Mouse (Mus musculus) MEL (cell line): ENCODE results near the gene Tfrc. TPM values are rescaled to one million over a fixed set of nuclear protein-coding genes. Genes with fewer than 3 reads are reported as not detected.

Source experiments
- DNase-seq: peaks from one replicate; pipeline ENCODE4 v3.0.0; 2011; ENCODE audit warnings: low read depth, low spot score
- H3K27ac ChIP-seq: 2 replicates; pipeline ENCODE4 v1.5.1; 2012; ENCODE audit warnings: low read depth, mild to moderate bottlenecking, control low read depth, low read length, moderate library complexity; ENCODE audit not compliant: control insufficient read depth
- H3K27me3 ChIP-seq, 2 experiments: fragments of 150-350 bp in 1 of 2; sonication (generic) in 1 of 2; 2 replicates each; pipeline ENCODE4 v1.6.1; 2012; ENCODE audit warnings: low read length in 2 of 2, mild to moderate bottlenecking in 2 of 2, improper control_type of control experiment in 1 of 2, moderate library complexity in 1 of 2; ENCODE audit not compliant: insufficient read depth in 2 of 2, control insufficient read depth in 1 of 2
- H3K36me3 ChIP-seq, 2 experiments: 2 replicates each; pipeline ENCODE4 v1.6.1; 2012 to 2014; ENCODE audit warnings: low read length in 2 of 2, improper control_type of control experiment in 1 of 2, inconsistent platforms in 1 of 2, mild to moderate bottlenecking in 1 of 2; ENCODE audit not compliant: insufficient read depth in 2 of 2, control insufficient read depth in 1 of 2
- H3K4me1 ChIP-seq, 2 experiments: fragments of 150-350 bp in 1 of 2; sonication (generic) in 1 of 2; 2 replicates each; pipeline ENCODE4 v1.6.1; 2012; ENCODE audit warnings: low read length in 2 of 2, improper control_type of control experiment in 1 of 2, mild to moderate bottlenecking in 1 of 2; ENCODE audit not compliant: insufficient read depth in 2 of 2, control insufficient read depth in 1 of 2
- H3K4me3 ChIP-seq, 2 experiments: fragments of 150-350 bp in 1 of 2; sonication (generic) in 1 of 2; 2 replicates each; pipeline ENCODE4 v1.5.1; 2012; ENCODE audit warnings: low read depth in 2 of 2, low read length in 2 of 2, mild to moderate bottlenecking in 2 of 2, moderate library complexity in 2 of 2, control low read depth in 1 of 2, improper control_type of control experiment in 1 of 2; ENCODE audit not compliant: control insufficient read depth in 1 of 2, insufficient read depth in 1 of 2
- H3K79me2 ChIP-seq: 2 replicates; pipeline ENCODE4 v1.6.1; 2012; ENCODE audit warnings: mild to moderate bottlenecking, low read length, moderate library complexity; ENCODE audit not compliant: control insufficient read depth, poor library complexity, insufficient read depth
- H3K9ac ChIP-seq: 2 replicates; pipeline ENCODE4 v1.6.1; 2012; ENCODE audit warnings: low read depth, mild to moderate bottlenecking, control low read depth, low read length, moderate library complexity; ENCODE audit not compliant: control insufficient read depth, poor library complexity, severe bottlenecking
- H3K9me3 ChIP-seq: fragments of 150-350 bp; sonication (generic); replicated peaks from 2 replicates; pipeline ENCODE4 v1.6.1; 2012; ENCODE audit warnings: mild to moderate bottlenecking, low read length, improper control_type of control experiment, moderate library complexity; ENCODE audit not compliant: insufficient read depth
- ELF1 ChIP-seq: IDR thresholded peaks from 2 replicates; pipeline ENCODE4 v1.6.1; 2014; ENCODE audit warnings: low read depth, mild to moderate bottlenecking, inconsistent platforms, low read length, improper control_type of control experiment, moderate library complexity
- ETS1 ChIP-seq: IDR thresholded peaks from 2 replicates; pipeline ENCODE4 v1.6.1; 2012; ENCODE audit warnings: low read depth, mild to moderate bottlenecking, inconsistent platforms, low read length, improper control_type of control experiment, moderate library complexity
- GABPA ChIP-seq: IDR thresholded peaks from 2 replicates; pipeline ENCODE4 v1.6.1; 2012; ENCODE audit warnings: low read depth, mild to moderate bottlenecking, inconsistent platforms, low read length, improper control_type of control experiment, moderate library complexity
- HCFC1 ChIP-seq: IDR thresholded peaks from 2 replicates; pipeline ENCODE4 v1.6.1; 2012; ENCODE audit warnings: low read depth, mild to moderate bottlenecking, inconsistent platforms, low read length, improper control_type of control experiment, moderate library complexity
- JUND ChIP-seq: IDR thresholded peaks from 2 replicates; pipeline ENCODE4 v1.6.1; 2011; ENCODE audit warnings: low read depth, mild to moderate bottlenecking, improper control_type of control experiment, low read length
- KAT2A ChIP-seq: conservative IDR thresholded peaks from 2 replicates; pipeline ENCODE4 v1.6.1; 2012; ENCODE audit warnings: low read depth, low read length, improper control_type of control experiment, inconsistent platforms
- MXI1 ChIP-seq: IDR thresholded peaks from 2 replicates; pipeline ENCODE4 v1.6.1; 2011; ENCODE audit warnings: mild to moderate bottlenecking, low read depth, low read length, improper control_type of control experiment
- MYB ChIP-seq: IDR thresholded peaks from 2 replicates; pipeline ENCODE4 v1.6.1; 2011; ENCODE audit warnings: mild to moderate bottlenecking, low read depth, low read length, improper control_type of control experiment
- MYC ChIP-seq: IDR thresholded peaks from 2 replicates; pipeline ENCODE4 v1.6.1; 2011; ENCODE audit warnings: low read depth, mild to moderate bottlenecking, low read length, improper control_type of control experiment, moderate library complexity
- NRF1 ChIP-seq: IDR thresholded peaks from 2 replicates; pipeline ENCODE4 v1.6.1; 2014; ENCODE audit warnings: low read depth, mild to moderate bottlenecking, inconsistent platforms, low read length, improper control_type of control experiment, moderate library complexity; ENCODE audit not compliant: poor library complexity, insufficient read depth, severe bottlenecking
- RAD21 ChIP-seq: IDR thresholded peaks from 2 replicates; pipeline ENCODE4 v1.6.1; 2011; ENCODE audit warnings: mild to moderate bottlenecking, low read depth, low read length, improper control_type of control experiment
- UBTF ChIP-seq: IDR thresholded peaks from 2 replicates; pipeline ENCODE4 v1.6.1; 2012; ENCODE audit warnings: low read depth, mild to moderate bottlenecking, inconsistent platforms, low read length, improper control_type of control experiment, moderate library complexity, borderline replicate concordance; ENCODE audit not compliant: insufficient read depth
- ZC3H11A ChIP-seq: IDR thresholded peaks from 2 replicates; pipeline ENCODE4 v1.6.1; 2012; ENCODE audit warnings: low read depth, mild to moderate bottlenecking, inconsistent platforms, low read length, improper control_type of control experiment
- ZKSCAN1 ChIP-seq: IDR thresholded peaks from 2 replicates; pipeline ENCODE4 v1.6.1; 2012; ENCODE audit warnings: low read depth, mild to moderate bottlenecking, inconsistent platforms, low read length, improper control_type of control experiment, moderate library complexity
- ZMIZ1 ChIP-seq: IDR thresholded peaks from 2 replicates; pipeline ENCODE4 v1.6.1; 2012; ENCODE audit warnings: low read depth, mild to moderate bottlenecking, inconsistent platforms, low read length, improper control_type of control experiment, moderate library complexity
- ZNF384 ChIP-seq: IDR thresholded peaks from 2 replicates; pipeline ENCODE4 v1.6.1; 2012; ENCODE audit warnings: low read depth, mild to moderate bottlenecking, inconsistent platforms, low read length, improper control_type of control experiment
- polyA plus RNA-seq, 2 experiments: library from polyadenylated mRNA; stranded (reverse) in 1 of 2; unstranded in 1 of 2; fragments of >175 nt in 1 of 2; fragments of >200 nt in 1 of 2; gene quantifications; 2 replicates each; pipeline versions ENCODE4 v1.2.1 to v1.2.4; 2012; ENCODE audit warnings: low replicate concordance in 2 of 2, low read depth in 1 of 2; ENCODE audit not compliant: insufficient read length in 2 of 2, insufficient read depth in 1 of 2, missing spikeins in 1 of 2
- total RNA-seq: library from RNA; depleted of rRNA; stranded (reverse); fragments of 300-350 nt; gene quantifications from 2 replicates; pipeline ENCODE4 v1.2.3, GENCODE M21; 2012

Gene Tfrc
- total and polyA plus RNA-seq, 3 experiments = 90.9 to 234 (median 106) TPM

GRCm38 (mm10) chr16:32570042-32570441, 38.7 kb upstream of the Tfrc start:
- H3K9ac ChIP-seq = no peak overlapping the region
- no peak overlapping the region for H3K4me3 ChIP-seq
- H3K27ac ChIP-seq = no peak overlapping the region
- H3K27me3 ChIP-seq = peaks cover 5 to 17% of the 10 kb centered on the region in 2 experiments; a peak in 3 of 4 replicates
- no peaks in the 10 kb centered on the region for H3K9me3 ChIP-seq
- H3K79me2 ChIP-seq = no peaks in the 10 kb centered on the region
- no peaks in the 10 kb centered on the region for H3K36me3 ChIP-seq
- no peak for TF ChIP-seq MYB
- TF ChIP-seq NRF1 = no peak
- TF ChIP-seq HCFC1 = no peak
- no peak for TF ChIP-seq ZC3H11A
- TF ChIP-seq ELF1 = no peak
- TF ChIP-seq GABPA = no peak
- TF ChIP-seq RAD21 = no peak
- H3K4me1 ChIP-seq = no peaks in the 10 kb centered on the region
- no peak for DNase-seq

- peaks cover 3 to 10% of the 10 kb centered on the region in 2 experiments; a peak in 3 of 4 replicates for H3K27me3 ChIP-seq
- H3K79me2 ChIP-seq = no peaks in the 10 kb centered on the region
- no peaks in the 10 kb centered on the region for H3K36me3 ChIP-seq
- H3K27ac ChIP-seq = no peak overlapping the region
- H3K9ac ChIP-seq = no peak overlapping the region
- H3K4me3 ChIP-seq = no peak overlapping the region
- TF ChIP-seq ZMIZ1 (no peak), NRF1 (no peak), MYC (no peak), ZKSCAN1 (no peak), ETS1 (no peak), KAT2A (no peak), JUND (no peak), GABPA (no peak), MXI1 (no peak), ZNF384 (no peak), UBTF (no peak), RAD21 (no peak)
- TF ChIP-seq, all 39 proteins: peak for 0
- H3K4me1 ChIP-seq = no peaks in the 10 kb centered on the region
- no peak for DNase-seq
- no peaks in the 10 kb centered on the region for H3K9me3 ChIP-seq
Observed at GRCm38 (mm10) chr16:32572528-32572927, 36.2 kb upstream of the Tfrc start.
